Mouse (Mus musculus): ENCODE measurements around the gene Sult2b1.

Gene Sult2b1

DNA sequence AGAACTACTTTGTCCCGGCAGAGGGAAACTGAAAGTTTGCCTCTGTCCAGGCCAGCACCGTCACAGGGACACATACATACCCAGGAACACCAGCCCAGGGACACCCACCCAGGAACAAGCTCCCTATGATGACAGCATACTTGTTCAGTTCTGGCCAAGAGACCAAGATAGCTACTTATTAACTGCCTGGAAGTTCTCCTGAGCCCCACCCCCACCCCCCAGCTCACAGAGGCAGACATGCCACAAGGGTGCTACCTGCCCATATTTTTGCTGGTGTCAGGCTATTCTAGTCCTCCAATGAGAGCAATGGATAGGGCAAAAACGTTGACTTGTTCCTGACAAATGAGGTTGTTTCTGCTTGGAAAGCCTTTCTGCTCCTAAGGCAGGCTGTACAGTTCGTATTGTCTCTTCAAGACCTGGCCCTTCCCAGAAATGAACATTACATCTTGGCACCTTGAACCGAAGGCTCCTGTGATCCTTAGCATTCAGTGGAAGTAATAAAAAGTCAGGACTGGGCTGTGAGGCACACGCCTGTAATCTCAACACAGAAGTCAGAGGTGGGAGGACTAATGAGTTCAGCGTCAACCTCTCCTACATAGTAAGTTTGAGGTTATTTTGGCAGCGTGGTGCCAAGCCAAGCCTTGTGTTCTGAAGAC is 13.9 kb downstream of the Sult2b1 start:
- DNase-seq = no peak

DNA sequence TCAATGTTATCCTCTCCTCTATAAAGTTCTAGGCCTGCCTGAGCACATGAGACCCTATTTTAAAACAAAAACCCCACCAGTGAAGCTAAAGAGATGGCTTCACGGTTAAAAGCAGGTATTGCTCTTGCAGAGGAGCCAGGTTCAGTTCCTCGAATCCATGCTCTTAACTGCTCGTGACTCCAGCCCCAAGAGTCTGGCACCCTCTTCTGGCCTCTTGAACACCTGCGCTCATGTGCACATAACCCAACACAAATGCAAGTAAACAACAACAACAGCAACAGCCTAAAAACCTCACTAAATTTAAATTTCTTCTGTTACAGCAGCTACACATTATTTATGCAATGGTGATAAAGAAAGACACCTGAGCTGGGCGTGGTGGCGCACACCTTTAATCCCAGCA is 17.0 kb downstream of the Sult2b1 start:
- no peak for DNase-seq

DNA sequence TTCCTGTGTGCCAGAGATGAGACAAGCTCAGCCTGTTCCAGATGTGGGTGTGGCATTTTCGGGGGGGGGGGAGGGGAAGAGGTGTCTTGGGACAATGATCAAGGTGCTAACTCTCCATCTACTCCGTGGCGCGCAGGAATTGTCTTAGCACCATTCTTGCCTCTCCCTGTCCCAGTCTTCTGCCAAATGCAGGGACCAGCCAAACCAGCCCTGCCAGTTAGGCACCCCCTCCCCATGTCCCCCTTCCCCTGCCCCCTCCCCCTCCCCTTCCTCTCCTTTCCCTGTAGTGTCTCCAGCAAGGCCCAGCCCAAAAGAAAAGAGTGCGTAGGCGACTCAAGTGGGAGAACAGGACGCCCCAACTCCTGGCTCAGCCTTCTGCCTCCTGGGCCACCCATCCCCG is 17.7 kb downstream of the Sult2b1 start:
- DNase-seq = no peak

DNA sequence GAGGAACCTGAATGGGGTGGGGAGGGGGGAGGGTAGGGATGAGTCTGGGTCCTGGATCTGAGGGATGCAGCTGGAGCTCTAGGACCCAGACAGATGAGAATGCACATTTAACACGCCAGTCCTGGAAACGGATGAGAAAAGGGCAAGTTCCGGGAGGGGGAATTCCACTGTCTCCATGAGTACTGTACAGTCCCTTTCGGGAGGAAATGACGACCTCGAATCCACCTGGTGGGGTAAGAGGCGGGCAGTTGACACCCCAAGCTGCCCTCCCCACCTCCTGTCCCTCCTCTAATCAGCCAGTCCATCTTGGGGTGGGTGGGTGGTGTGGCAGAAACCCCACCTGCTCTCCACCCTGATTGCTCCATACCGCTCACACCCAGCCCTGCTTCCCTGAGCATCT is 18.5 kb downstream of the Sult2b1 start:
- DNase-seq = no peak

DNA sequence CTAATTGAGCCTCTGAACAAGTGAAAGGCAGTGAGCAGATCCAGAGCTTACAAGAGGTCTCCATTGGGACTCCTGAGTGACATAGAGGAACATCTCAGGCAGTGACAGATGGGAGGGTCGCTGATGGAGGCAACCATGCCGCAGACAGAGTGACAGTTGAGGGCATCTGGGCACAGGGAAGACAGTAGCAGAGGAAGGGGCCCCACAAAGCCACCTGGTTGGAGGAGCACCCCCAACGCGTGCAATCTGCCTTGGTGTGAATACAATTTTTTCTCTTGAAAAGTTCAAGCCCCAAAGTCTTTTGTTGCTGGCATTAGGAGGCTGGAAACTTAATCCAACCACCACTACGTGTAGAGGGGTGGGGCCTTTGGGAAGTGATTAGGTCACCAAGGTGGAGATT is 24.3 kb downstream of the Sult2b1 start:
- DNase-seq = no peak

DNA sequence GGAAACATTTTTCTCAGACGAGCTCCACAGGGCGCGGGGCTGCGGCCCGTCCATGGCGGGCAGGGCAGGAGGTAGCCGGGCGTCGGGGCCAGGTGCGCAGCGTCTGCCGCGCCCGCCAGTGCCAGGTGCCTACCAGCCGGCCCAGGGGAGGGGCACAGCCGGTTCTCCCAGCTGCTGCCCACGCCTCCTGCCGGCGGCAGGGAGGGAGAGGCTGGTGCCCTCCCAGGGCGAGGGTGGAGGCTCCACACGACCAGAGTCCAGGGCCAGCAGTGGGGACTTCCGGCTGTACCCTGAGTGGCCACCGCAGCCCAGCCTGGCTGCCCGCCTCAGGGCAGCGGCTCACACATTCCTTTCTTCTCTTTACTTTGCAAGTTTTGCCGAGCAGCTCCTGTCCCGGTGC is 25.1 kb downstream of the Sult2b1 start:
- DNase-seq = no peak

DNA sequence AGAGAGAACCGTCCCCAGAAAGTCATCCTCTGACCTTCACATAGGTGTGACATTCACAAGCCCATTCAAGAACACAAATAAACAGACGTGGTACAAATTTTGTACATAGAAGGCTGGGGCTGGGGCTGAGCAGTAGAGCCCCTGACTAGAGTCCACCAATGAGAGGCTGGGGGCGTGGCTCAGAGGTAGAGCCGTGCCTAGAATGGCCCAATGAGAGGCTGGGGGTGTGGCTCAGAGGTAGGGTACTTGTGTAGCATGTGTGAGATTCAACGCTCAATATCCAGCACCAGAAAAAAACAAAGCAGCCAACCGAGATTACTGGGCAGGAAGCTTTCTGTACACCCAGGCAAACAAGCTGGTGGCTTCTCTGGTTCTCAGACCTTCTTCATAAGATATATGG is 28.8 kb downstream of the Sult2b1 start:
- DNase-seq = no peak

DNA sequence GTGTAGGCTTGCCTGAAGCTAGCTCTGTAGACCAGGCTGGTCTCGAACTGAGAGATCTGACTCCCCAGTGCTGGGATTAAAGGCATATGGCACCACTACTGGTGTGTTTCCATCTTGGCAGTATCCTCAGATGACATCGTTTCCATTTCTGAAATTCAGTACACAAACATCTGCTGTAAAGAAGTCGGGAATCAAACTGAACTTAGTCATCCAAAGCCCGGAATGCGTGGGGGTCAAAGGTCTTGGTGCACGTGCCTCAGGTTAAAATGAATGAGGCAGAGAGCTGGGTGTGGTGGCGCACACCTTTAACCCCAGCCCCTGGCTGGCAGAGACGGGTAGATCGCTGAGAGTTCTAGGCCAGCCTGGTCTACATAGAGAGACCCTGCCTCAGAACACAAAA is 34.3 kb downstream of the Sult2b1 start:
- no peak for DNase-seq

DNA sequence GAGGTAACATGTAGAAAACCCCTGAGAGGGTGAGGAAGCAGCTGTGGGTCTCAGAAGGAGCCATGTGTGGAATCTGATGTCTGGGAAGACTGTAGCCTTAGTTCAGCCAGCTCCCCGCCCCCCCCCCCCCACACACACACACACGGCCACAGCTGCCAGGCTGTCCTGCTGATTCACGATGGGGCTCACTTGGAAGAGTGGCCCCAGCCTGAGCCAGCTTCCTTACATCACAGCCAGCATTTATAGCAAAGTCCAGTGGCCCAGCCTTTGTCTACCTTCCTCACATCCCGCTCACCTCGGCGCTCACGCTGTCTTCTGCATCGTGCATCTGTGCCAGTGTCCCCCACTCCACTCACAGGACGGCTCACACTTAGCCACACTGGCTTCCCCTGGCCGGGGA is 35.1 kb downstream of the Sult2b1 start:
- no peak for DNase-seq

DNA sequence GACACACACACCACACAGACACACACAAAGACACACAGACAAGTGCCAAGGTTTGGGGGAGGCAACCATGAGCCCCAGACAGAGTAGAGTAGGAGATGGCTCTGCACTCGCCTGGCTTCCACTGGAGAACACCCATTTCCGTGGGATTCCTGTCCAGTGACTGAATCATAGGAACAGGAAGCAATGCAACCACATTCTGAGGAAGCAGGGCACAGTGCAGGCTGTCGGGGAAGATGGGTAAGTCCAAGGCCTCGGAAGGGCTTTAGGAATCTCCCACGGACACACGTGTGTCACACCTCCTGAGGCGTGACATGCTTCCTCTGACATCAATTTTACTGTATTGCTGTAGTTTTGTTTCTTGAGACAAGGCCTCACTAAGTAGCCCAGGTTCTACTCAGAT is 36.4 kb downstream of the Sult2b1 start:
- DNase-seq = no peak

DNA sequence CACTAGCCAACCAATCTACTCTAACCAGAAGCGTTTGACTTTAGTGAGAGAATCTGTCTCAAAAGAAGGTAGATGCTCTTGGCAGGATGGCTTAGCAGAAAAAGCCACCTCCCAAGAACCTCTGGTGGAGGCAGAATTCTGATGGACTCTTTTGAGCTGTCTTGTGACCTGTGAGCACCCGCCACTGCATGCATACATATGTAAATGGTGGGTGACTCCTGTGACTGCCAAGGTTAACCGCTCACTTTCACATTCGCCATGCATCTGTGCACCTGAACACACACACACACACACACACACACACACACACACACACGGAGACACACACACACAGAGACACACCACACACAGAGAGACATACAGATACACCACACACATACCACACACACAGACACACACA is 37.0 kb downstream of the Sult2b1 start:
- DNase-seq = no peak

DNA sequence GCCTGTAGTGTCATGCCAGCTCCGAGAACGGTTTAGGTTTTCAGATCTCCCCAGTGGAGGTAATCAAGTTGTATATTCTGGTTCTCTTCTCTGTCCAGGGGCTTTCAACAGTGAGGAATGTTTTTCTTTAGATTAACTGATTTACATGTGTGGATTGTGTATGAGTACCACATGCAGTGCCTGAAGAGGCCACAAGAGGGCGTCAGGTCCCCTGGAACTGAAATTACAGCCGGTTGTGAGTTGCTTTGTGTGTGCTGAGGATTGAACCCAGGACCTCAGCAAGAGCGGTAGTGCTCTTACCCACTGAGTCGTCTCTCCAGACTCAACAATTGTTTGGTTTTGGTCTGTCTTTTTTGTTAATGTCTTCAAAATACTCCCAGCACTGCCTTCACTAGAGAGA is 38.0 kb downstream of the Sult2b1 start:
- no peak for DNase-seq

DNA sequence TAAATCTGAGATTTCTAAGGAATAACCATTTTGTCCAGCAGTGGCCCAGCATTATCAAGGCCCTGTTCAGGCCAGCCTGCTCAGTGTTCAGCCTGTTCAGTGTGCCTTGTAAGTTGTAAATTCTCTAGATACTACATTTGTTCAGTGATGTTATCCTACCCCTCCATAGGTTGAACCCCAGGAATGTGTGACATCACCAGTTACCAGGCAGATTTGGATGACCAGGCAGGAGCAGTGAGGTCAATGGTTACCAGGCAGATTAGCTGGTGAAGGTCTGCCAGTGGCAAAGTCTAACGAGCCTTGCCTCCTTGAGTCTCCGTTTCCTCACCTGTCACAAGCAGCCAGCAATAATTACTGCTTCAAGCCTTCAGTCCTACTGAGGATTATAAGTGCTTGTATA is 40.1 kb downstream of the Sult2b1 start:
- DNase-seq = peak; percentile 75

DNA sequence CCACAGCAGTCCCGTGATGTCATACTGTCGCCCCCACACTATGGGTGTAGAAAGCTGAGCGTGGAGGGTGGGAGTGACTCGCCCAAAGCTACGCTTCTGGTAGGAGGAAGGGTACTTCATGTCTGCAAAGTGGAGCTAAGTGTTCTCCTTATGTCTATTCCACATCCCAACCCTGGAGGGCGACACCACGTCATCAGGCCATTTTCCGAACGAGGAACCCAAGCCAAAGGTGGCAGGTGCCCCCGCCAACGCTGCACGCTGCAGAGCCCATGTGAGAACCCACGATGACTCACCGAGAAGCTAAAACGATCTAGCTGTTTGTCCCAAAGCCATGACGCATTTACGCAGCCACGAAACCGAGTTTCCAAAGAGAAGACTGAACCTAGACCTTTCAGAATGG is 42.1 kb downstream of the Sult2b1 start:
- peak; percentile 89 for DNase-seq

DNA sequence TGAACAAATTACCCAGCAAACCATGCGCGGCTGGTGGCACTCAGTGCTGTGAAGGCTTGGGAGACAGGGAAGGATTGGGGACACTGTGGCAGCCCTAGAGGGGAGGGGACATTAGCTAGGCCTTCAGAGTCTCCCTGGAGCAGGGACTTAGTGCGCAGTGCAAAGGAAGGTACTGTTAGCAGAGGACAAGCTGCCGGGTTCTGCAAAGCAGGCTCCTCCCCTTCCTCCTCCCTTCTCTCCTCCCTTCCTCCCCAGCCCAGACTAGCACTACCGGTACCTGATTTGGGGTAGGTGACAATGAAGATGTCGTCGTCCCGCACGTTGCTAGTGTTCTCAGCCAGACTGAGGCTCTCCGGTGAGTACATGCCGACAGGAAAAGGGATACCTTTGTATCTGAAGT is 42.7 kb downstream of the Sult2b1 start:
- peak; percentile 63 for DNase-seq

DNA sequence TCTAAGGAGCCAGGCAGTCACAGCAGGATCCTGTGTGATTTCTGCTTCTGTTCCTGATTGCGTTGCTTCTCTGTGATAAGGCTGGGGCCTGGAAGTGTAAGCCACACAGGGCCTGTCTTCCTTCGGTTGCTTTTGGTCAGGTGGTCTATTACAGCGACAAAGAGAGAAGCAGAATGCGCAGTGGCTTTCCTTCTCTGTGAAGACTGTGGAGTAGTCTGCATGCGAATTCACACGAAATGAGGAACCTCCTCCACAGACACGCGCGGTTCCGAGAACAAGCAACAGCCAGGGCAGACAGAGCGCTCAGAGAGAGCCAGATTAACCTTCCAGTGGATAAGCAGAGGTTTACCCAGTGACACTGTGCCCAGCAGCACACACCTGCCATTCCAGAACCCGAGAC is 43.2 kb downstream of the Sult2b1 start:
- DNase-seq = no peak

DNA sequence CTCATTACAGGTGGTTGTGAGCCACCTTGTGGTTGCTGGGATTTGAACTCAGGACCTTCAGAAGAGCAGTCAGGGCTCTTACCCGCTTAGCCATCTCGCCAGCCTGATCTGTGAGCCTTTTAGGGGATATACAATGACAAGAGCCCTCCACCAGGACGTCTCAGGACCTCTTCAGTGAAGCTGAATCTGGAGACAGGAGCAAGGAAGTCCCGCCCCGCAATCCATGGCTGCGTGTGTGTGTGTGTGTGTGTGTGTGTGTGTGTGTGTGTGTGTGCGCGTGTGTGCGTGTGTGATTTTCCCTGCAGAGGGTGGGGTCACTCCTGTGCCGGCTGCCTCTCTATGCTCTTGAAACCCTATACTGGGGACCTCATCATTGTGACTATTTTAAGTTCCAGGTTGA is 44.6 kb downstream of the Sult2b1 start:
- no peak for DNase-seq

DNA sequence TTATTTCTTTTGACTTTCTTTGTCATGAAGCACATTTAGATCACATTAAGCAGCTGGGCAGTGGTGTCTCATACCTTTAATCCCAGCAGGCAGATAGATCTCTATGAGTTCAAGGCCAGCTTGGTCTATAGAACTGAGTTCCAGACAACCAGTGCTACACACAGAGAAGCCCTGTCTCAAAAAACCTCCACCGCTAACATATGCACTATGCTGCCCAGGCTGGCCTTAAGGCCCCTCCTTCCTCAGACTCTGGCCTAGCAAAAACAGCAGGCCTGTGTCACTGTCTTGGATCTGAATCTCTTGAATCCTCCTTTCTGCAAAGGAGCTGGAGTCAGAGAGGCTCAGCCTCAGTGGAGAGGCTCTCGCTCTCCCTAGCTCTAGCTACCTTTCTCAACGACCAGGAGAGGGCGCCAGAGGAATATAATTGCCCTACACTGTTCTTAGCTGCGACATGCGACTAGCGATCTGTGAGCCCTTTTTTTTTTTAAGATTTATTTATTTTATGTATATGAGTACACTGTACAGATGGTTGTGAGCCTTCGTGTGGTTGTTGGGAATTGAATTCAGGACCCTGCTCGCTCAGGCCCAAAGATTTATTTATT is 45.2 kb downstream of the Sult2b1 start:
- DNase-seq = peak; percentile 87

DNA sequence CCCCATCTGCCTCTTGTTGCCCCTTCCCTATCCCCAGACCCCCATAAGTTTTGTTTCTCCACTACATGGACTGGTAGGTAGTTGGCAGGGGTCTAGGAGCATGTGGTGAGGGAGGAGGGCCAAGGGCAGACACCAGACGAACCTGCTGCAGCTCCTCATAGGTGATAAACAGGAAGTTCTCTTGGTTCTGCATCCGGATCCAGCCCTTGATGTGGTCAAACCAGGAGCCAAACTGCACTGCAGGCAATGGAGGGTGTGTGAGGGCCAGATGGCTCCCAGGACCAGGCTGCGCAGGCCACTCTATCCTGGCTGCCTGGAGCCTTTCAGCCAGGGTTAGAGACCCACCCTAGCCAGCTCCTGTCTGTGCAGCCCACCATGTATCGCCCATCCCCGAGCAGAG is 51.0 kb downstream of the Sult2b1 start:
- DNase-seq = no peak

DNA sequence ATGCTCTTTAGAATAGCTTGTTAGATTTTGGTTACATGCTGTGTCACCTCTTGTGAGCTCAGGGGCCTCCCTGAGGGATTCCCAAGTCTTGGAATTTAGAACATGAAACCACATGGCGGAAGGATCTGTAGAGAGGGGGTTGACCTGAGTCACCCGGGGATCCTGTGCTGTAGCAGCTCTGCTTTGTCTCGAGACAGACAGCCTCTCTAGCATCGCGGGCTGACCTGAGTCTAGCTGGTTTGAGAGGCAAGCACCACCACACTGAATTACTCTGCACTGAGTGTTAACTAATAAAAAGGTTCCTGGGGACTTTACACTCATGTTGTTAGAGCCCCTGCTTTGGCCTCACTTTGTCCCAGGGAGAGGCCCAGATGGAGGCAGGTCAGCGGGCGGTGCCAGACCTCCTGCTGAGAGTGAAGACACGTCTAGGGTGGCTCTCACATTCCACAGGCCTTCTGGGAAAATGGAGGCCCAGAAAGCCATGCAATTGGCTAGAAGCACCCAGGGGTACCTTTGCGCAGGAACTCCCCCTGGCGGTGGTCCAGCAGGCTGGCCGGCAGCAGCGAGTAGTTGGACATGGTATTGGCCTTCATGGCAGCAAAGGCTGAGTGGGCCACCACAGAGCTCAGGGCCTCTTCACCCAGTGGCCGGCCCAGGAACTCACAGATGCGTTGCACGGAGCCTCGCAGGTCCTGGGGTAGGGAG is 53.6 kb downstream of the Sult2b1 start:
- DNase-seq = no peak

DNA sequence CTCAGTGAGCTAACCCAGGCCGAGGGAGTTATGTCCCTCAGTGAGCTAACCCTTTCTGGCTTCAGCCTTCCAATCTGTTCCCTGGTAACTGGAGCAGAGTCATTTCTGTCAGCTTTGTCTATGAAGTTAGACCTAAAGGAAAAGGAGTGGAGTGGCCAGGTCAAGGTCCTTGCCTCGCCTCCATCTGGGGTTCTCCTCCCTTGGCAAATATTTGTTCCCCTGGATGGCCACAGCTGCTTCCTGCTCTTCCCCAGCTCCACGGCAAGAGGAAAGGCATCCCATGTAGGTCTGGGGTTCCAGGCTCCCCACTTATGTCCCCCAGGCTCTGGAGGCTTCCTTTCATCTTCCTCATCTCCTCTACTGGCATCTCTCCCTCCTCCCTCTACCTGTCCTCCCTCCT is 56.8 kb downstream of the Sult2b1 start:
- no peak for DNase-seq

DNA sequence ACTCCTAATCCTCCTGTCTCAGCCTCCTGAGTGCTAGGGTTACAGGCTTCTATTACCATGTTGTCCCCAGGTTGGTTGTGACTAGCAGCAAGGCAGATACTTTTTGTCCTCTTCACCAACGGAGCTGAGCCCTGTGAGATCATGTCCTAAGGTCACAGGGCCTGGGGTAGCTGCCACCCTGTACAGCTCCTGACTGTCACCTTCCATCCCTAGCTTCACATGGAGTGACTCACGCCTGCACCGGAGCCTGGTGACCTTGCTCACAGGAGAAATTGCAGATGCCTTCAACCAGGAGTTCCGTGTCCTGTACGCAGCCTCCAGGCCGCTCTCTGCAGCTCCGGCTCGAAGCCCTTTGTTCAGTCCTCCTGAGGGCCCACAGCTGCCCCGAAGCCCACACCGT is 58.0 kb downstream of the Sult2b1 start:
- DNase-seq = no peak

DNA sequence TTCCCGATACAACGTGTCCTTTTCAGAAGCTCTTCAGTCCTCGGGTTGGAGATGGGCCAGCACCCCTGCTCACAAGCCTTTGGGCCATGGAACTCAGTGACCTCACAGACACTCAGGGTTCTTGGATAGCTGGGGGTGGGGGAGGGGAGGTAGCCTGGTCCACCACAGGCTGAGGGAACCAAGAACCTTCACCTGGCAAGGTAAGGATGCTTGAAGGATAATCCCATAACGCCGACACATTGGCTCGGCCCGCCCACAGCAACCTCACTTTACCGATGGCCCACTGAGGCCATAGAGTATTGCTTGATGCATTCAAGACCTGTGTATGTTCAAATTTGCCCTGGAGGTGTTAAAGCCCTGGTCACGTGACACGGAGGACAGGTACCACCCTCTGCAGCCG is 58.8 kb downstream of the Sult2b1 start, which contains the start of gene Spaca4:
Spaca4 (minus strand) TSS at position 101 of the 400 bp plus-strand sequence.
- DNase-seq = no peak

DNA sequence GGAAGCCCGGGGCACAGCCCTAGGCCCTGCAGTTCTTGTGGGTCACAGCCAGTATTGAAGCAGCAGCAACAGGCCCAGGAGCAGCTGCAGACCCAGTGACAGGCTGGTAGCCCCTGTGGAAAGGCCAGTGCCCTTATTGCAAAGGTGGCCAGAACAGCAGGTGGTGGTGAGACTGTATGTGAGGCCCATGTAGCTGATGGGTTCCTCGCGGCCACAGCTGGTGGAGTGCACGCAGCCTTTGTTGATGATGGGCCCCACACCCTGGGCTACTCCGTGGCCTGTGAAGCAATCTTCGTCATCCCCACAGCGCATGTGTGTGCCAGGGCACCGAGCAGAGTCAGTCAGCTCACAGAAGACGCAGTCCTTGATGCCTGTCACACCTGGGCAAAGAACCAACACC is 59.3 kb downstream of the Sult2b1 start:
- DNase-seq = no peak

DNA sequence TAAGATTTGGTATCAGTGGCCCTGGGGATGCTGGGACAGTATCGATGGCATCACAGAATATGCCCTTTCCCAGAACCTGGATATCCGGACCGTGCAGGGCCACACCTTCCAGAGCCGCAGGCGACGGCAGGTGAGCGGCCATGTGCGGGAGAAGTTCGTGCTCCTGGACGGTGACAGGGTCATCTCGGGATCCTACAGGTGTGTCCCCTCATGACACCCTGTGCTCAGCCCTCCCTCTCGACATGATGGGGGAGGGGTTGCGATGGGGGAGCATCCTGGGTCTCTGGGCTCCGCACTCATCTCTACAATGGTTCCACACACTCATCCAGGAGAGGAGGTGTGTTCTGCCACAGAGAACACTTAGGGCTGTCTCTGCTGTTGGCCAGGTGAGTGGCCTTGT is 60.7 kb downstream of the Sult2b1 start:
- DNase-seq = no peak

All from right cerebral cortex, adult 18-20 months (tissue).